Mouse (Mus musculus): Measurements from ENCODE around the gene Bbs7.
"Not testable (repeated sequence)": the region's sequence is repeated elsewhere in the genome, so short reads cannot be mapped to it uniquely, and the experiment has no call there.

The Bbs7 gene

DNA sequence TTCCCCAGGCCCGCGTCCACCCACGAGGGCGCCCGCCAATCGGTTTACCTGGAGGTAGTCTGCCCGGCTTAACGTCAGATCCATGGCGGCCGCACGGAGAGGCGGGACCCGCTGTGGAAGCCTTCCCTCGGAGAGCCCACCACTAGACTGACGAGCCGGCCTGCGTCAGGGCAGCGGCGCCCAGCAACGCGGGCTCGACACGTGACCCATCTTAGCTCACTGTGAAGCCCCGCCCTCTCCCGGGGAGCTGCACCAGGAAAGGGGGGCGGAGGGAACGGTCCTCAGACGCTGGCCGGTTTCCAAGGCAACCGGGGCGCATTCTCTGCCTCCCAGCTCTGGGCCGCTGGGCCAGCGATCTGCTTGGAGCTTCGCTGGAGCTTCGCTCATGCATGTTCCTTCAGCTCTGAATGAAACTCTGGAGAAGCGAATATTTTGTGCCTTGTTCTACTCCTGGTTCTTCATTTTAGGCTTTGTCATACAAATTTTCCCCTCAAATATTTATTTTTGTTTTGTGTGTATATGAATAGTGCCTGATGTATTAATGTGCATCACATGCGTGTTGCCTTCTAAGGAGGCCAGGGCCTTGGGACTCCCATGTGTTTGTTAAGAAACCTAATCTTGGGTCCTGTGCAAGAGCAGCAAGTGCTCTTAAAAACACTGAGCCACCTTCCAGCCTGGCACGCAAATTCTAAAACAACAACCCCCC, at the start of gene Bbs7:
TSS of gene Bbs7 (minus strand) at position 276 of the 706 bp plus-strand sequence.
- ATAC-seq (ENCODE audit: insufficient number of reproducible peaks, low FRiP score, low TSS enrichment) = peak; percentile 94

DNA sequence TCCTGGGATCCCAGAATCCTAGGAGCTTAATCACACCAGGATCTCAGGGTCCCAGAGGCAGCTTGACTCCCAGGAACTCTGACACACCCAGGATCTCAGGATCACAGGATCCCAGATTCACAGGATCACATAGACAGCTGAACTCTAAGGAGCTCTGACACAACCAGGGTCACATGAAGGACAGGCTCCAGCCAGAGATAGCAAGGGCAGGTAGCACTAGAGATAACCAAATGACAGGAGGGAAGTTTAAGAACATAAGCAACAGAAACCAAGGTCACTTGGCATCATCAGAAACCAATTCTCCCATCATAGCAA, 31.9 kb upstream of the Bbs7 start:
- not testable (repeated sequence) for ATAC-seq (ENCODE audit: insufficient number of reproducible peaks, low FRiP score, low TSS enrichment)

GRCm38 (mm10) chr3:36644554-36645244, 31.4 kb upstream of the Bbs7 start:
- ATAC-seq (ENCODE audit: insufficient number of reproducible peaks, low FRiP score, low TSS enrichment) = no peak

- no peak for ATAC-seq (ENCODE audit: insufficient number of reproducible peaks, low FRiP score, low TSS enrichment)
Observed at GRCm38 (mm10) chr3:36643354-36643753, 30.1 kb upstream of the Bbs7 start.

DNA sequence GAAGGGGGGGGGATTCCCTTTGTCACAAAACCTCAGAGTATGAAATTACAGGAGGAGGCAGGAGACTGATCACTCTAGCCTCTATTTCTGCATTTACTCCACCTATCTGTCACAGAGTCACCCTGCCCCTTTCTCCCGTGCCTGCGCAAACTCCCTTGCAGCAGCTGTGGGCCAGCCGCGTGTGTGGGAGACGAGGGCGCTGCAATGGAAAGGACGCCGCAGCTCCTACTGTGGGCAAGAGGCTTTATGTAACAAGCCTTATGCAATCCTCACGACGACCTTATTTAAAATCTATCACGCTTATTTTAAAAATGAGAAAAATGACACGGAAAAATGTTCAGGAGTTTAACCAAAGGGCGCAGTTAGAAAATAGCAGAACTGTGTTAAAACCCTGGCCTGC, 29.5 kb upstream of the Bbs7 start:
- ATAC-seq (ENCODE audit: insufficient number of reproducible peaks, low FRiP score, low TSS enrichment) = no peak

- no peak for ATAC-seq (ENCODE audit: insufficient number of reproducible peaks, low FRiP score, low TSS enrichment)
Observed at GRCm38 (mm10) chr3:36640787-36641186, 27.5 kb upstream of the Bbs7 start.

- 0 out of 2 replicates have a peak, but pooled peaks have one; percentile 49 for ATAC-seq (ENCODE audit: insufficient number of reproducible peaks, low FRiP score, low TSS enrichment)
Observed at GRCm38 (mm10) chr3:36635449-36635848, 22.2 kb upstream of the Bbs7 start.

DNA sequence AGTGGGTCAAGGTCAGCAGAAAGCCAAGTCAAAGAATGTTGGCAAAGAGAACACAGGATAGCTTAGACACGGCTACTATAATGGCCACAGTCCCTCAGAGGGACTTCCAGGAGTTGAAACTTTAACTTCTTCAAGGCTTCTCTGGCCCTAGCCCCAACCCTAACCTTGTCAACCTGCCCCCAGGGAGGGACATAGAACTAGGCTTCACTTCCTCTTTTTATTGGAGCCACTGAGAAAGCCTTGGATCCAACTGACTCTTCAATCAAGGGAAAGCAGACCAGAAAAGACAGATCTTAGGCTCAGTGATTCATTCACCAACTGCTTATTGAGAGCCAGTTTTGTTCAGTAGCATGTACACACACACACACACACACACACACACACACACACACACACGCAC, 13.5 kb upstream of the Bbs7 start:
- ATAC-seq (ENCODE audit: insufficient number of reproducible peaks, low FRiP score, low TSS enrichment) = no peak

GRCm38 (mm10) chr3:36618181-36618580, 4.9 kb upstream of the Bbs7 start:
- no peak for ATAC-seq (ENCODE audit: insufficient number of reproducible peaks, low FRiP score, low TSS enrichment)

DNA sequence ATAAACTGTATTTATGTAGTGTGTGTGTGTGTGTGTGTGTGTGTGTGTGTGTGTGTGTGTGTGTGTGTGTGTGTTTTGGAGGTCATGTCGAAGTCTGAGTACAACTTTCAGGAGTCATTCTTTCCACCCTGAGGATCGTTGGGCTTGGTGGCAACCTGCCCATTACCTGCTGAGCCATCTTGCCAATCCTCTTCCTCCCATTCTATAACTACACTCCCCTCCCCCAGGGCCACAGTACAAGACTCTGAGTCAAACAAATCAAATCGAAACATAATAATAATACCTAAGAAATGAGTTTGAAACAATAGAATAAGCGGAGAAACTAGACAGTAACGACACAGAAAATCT, 605 bp upstream of the Bbs7 start:
- no peak for ATAC-seq (ENCODE audit: insufficient number of reproducible peaks, low FRiP score, low TSS enrichment)

- no peak; the same call in 1 of the 2 replicates for ATAC-seq (ENCODE audit: insufficient number of reproducible peaks, low FRiP score, low TSS enrichment)
Observed at GRCm38 (mm10) chr3:36612687-36613086, 590 bp downstream of the Bbs7 start.

DNA sequence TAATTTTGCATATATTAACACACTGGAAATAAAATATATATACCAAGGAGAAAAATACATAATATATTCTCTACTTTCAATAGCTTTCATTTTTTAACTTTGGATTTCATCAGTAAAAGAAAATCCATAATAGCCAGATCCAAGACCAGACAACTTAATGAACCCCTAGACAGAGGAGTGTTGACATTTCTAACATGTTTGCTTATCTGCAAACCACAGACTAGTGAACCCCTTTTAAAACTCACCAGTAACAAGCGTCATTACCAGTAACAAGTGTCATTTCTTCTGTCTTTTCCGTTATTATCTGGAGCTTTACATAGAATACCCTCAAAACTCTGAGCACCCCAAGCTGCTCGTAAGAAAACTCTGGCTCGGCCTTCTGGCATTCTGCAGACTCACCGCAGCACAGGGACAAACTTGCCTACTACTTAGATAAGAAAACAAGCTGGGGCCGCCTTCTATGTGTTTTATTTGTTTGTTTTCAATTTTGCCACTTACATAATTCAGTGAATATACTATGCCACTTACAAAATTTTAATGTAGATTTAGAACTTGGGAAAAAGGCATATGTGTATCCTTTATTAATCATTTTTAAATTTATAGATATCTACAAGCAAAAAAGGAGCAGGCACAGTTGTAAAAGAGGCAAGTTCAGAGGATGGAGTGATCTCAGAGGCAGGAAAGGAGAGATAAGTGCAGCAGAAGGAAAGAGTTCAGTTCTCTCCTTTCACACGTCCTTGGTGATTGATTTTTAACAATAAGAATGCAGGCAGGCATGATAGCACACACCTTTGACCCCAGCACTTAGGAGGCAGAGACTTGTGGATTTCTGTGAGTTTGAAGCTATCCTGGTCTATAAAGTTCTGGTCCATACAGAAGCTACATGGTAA, 7.1 kb downstream of the Bbs7 start:
- ATAC-seq (ENCODE audit: insufficient number of reproducible peaks, low FRiP score, low TSS enrichment) = no peak

DNA sequence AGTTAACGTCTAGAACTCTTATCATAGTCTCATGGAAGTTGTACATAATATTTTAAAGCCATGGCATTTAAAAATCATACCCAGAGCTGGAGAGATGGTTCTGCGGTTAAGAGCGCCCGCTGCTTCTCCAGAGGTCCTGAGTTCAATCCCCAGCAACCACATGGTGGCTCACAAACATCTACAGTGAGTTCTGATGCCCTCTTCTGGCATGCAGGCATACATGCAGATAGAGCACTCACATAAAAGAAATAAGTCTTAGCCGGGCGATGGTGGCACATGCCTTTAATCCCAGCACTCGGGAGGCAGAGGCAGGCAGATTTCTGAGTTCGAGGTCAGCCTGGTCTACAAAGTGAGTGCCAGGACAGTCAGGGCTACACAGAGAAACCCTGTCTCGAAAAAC, 13.5 kb downstream of the Bbs7 start:
- ATAC-seq (ENCODE audit: insufficient number of reproducible peaks, low FRiP score, low TSS enrichment) = not testable (repeated sequence)

GRCm38 (mm10) chr3:36598811-36599210, 14.5 kb downstream of the Bbs7 start:
- ATAC-seq (ENCODE audit: insufficient number of reproducible peaks, low FRiP score, low TSS enrichment) = no peak

DNA sequence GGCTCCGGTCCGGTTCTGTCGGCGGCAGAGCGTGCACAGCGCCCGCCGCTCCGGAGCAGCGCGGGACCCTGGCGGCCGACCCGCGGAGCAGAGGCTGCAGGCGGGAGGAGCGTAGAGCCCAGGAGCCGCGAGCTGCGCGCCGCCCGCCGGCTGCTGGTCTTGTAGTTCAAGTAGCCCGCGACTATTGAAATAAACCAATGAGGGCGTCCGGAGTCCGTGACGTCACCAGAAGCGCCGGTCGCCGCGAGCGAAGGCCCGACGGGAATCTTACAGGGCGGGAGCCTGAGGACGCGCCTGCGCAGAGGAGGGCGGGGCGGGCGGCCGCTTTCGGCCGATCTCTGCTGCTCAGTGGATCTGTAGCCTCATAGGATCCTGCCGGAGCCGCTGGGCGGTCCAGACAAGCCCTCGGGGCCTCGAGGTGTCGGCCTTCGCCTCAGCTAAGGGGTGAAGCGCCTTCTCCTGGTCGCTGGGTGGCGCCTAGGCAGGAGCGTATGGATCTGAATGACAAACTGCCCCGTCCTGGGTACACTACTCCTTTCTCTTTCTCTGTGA, 41.4 kb downstream of the Bbs7 start, which contains the start of gene Ccna2:
TSS of gene Ccna2 (minus strand) at position 324 of the 552 bp plus-strand sequence.
- peak; percentile 99 for ATAC-seq (ENCODE audit: insufficient number of reproducible peaks, low FRiP score, low TSS enrichment)

GRCm38 (mm10) chr3:36571361-36571826, 41.9 kb downstream of the Bbs7 start:
- peak; percentile 17 for ATAC-seq (ENCODE audit: insufficient number of reproducible peaks, low FRiP score, low TSS enrichment)

DNA sequence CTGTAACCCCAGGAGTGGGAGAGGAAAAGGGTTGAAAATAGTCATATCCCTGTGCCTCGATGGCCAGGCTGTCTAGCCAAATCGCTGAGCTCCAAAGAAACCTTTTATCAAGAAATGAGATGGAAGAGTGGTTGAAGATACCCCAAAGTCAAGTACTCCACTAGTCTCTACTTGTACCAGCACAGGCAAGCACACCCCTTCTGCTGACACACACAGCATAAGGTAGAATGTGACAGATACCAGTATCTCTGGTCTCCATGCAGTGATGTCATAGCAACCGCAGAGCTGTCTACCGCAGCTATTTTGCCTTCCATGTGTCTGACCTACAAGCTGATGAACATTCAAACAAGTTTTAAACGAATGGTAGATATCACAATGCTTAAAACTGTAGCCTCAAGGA, 43.4 kb downstream of the Bbs7 start:
- no peak for ATAC-seq (ENCODE audit: insufficient number of reproducible peaks, low FRiP score, low TSS enrichment)

DNA sequence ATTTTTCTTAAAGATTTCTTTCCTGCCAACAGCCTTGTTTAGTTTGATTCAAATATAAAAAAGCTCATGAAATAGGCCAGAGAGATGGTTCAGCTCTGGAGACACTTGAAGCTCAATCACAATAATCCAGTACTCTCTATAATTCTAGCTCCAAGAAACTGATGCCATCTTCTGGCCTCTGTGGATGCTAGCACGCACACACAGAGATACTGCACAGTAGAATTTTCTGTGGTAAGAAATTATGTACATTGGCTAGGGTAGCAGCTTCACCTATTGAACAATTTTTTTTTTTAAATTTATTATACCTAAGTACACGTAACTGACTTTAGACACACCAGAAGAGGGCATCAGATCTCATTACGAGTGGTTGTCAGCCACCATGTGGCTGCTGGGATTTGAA, 49.6 kb downstream of the Bbs7 start:
- ATAC-seq (ENCODE audit: insufficient number of reproducible peaks, low FRiP score, low TSS enrichment) = no peak

GRCm38 (mm10) chr3:36559606-36560005, 53.7 kb downstream of the Bbs7 start:
- no peak for ATAC-seq (ENCODE audit: insufficient number of reproducible peaks, low FRiP score, low TSS enrichment)

DNA sequence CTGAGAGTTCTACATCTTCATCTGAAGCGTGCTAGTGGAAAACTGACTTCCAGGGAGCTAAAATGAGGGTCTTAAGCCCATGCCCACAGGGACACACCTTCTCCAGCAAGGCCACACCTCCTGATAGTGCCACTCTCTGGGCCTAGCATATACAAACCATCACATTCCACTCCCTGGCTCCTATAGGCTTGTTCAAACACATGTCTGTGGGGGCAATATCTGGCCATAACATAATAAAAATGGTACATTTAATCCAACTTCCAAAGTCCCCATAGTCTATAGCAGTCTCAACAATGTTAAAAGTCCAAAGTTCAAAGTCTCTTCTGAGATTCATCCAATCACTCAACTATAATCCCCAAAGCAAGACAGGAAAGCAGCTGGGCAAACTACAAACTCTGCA, 55.7 kb downstream of the Bbs7 start:
- no peak for ATAC-seq (ENCODE audit: insufficient number of reproducible peaks, low FRiP score, low TSS enrichment)

All from cerebellum, adult (tissue).